Mouse (Mus musculus): ENCODE data around the gene Wbp1.
"Not testable (repeated sequence)": the region's sequence is repeated elsewhere in the genome, so short reads cannot be mapped to it uniquely, and the experiment has no call there.

Gene Wbp1

GRCm38 (mm10) chr6:83120930-83121862 is at the start of gene Wbp1:
Gene Wbp1, minus strand, starts transcription at chr6:83121559.
- DNase-seq (ENCODE audit: low spot score) = peak; percentile 97

- DNase-seq (ENCODE audit: low spot score) = no peak
These were observed 49.7 kb upstream of the Wbp1 start for GRCm38 (mm10) chr6:83171063-83171462.

- DNase-seq (ENCODE audit: low spot score) = no peak
These were observed 48.5 kb upstream of the Wbp1 start for GRCm38 (mm10) chr6:83169872-83170271.

GRCm38 (mm10) chr6:83166243-83166630 is 44.9 kb upstream of the Wbp1 start:
- no peak for DNase-seq (ENCODE audit: low spot score)

- peak; percentile 94 for DNase-seq (ENCODE audit: low spot score)
These were observed 44.4 kb upstream of the Wbp1 start, which contains the start of gene Dctn1 for GRCm38 (mm10) chr6:83165607-83166242. Gene Dctn1, plus strand, starts transcription at chr6:83165920.

- no peak for DNase-seq (ENCODE audit: low spot score)
These were observed 43.8 kb upstream of the Wbp1 start for GRCm38 (mm10) chr6:83165026-83165606.

- DNase-seq (ENCODE audit: low spot score) = peak; percentile 66
These were observed 41.3 kb upstream of the Wbp1 start for GRCm38 (mm10) chr6:83162701-83163100.

GRCm38 (mm10) chr6:83161921-83162641 is 40.7 kb upstream of the Wbp1 start:
- DNase-seq (ENCODE audit: low spot score) = peak; percentile 63

GRCm38 (mm10) chr6:83161442-83161841 is 40.1 kb upstream of the Wbp1 start:
- no peak for DNase-seq (ENCODE audit: low spot score)

- DNase-seq (ENCODE audit: low spot score) = not testable (repeated sequence)
These were observed 38.1 kb upstream of the Wbp1 start for GRCm38 (mm10) chr6:83159456-83159855.

GRCm38 (mm10) chr6:83156259-83156684 is 34.9 kb upstream of the Wbp1 start, which contains the start of the genes Wdr54 and 1700003E16Rik:
Gene Wdr54, minus strand, starts transcription at chr6:83156397.
Gene 1700003E16Rik, plus strand, starts transcription at chr6:83156404.
- DNase-seq (ENCODE audit: low spot score) = peak; percentile 78

GRCm38 (mm10) chr6:83155552-83156238 is 34.3 kb upstream of the Wbp1 start:
- DNase-seq (ENCODE audit: low spot score) = no peak

GRCm38 (mm10) chr6:83153485-83153884 is 32.1 kb upstream of the Wbp1 start:
- DNase-seq (ENCODE audit: low spot score) = no peak

GRCm38 (mm10) chr6:83153038-83153437 is 31.7 kb upstream of the Wbp1 start:
- DNase-seq (ENCODE audit: low spot score) = no peak

GRCm38 (mm10) chr6:83151721-83152120 is 30.4 kb upstream of the Wbp1 start:
- DNase-seq (ENCODE audit: low spot score) = no peak

- no peak for DNase-seq (ENCODE audit: low spot score)
These were observed 25.9 kb upstream of the Wbp1 start for GRCm38 (mm10) chr6:83147280-83147679.

- DNase-seq (ENCODE audit: low spot score) = no peak
These were observed 24.4 kb upstream of the Wbp1 start for GRCm38 (mm10) chr6:83145805-83146204.

GRCm38 (mm10) chr6:83145209-83145608 is 23.9 kb upstream of the Wbp1 start:
- no peak for DNase-seq (ENCODE audit: low spot score)

GRCm38 (mm10) chr6:83142886-83143285 is 21.5 kb upstream of the Wbp1 start:
- no peak for DNase-seq (ENCODE audit: low spot score)

- no peak for DNase-seq (ENCODE audit: low spot score)
These were observed 20.9 kb upstream of the Wbp1 start for GRCm38 (mm10) chr6:83142211-83142731.

GRCm38 (mm10) chr6:83141636-83142035 is 20.3 kb upstream of the Wbp1 start:
- no peak for DNase-seq (ENCODE audit: low spot score)
